Mouse (Mus musculus) yolk sac, embryonic 10.5 days (tissue): ENCODE results near the gene Pkig.
"Not testable (repeated sequence)": the region's sequence is repeated elsewhere in the genome, so short reads cannot be mapped to it uniquely, and the experiment has no call there.

Experiments
- DNase-seq: peaks from one replicate; pipeline ENCODE4 v3.0.0-alpha.2; 2017; ENCODE audit warnings: low spot score

Gene Pkig

GRCm38 (mm10) chr2:163657975-163658886 is at the start of gene Pkig:
Gene Pkig (plus strand): TSS chr2:163658386.
- peak; percentile 84 for DNase-seq

GRCm38 (mm10) chr2:163609281-163609975 is 48.8 kb upstream of the Pkig start:
- DNase-seq, result no peak

- peak; percentile 76 for DNase-seq
Observed at GRCm38 (mm10) chr2:163611176-163611575, 47.0 kb upstream of the Pkig start.

- no peak for DNase-seq
Observed at GRCm38 (mm10) chr2:163613206-163613605, 45.0 kb upstream of the Pkig start.

GRCm38 (mm10) chr2:163613990-163614389 is 44.2 kb upstream of the Pkig start:
- no peak for DNase-seq

- no peak for DNase-seq
Observed at GRCm38 (mm10) chr2:163615401-163615800, 42.8 kb upstream of the Pkig start.

- DNase-seq, result no peak
Observed at GRCm38 (mm10) chr2:163615906-163616651, 42.1 kb upstream of the Pkig start.

GRCm38 (mm10) chr2:163616652-163617227 is 41.4 kb upstream of the Pkig start:
- DNase-seq, result no peak

GRCm38 (mm10) chr2:163617232-163617863 is 40.8 kb upstream of the Pkig start:
- DNase-seq, result no peak

- DNase-seq, result no peak
Observed at GRCm38 (mm10) chr2:163617874-163618273, 40.3 kb upstream of the Pkig start.

GRCm38 (mm10) chr2:163620451-163620850 is 37.7 kb upstream of the Pkig start:
- no peak for DNase-seq

GRCm38 (mm10) chr2:163621401-163621800 is 36.8 kb upstream of the Pkig start:
- DNase-seq, result not testable (repeated sequence)

- no peak for DNase-seq
Observed at GRCm38 (mm10) chr2:163631223-163631622, 27.0 kb upstream of the Pkig start.

GRCm38 (mm10) chr2:163631715-163632114 is 26.5 kb upstream of the Pkig start:
- no peak for DNase-seq

GRCm38 (mm10) chr2:163634211-163634610 is 24.0 kb upstream of the Pkig start:
- no peak for DNase-seq

GRCm38 (mm10) chr2:163636057-163636456 is 22.1 kb upstream of the Pkig start:
- no peak for DNase-seq

GRCm38 (mm10) chr2:163637655-163638266 is 20.4 kb upstream of the Pkig start:
- peak; percentile 48 for DNase-seq

- no peak for DNase-seq
Observed at GRCm38 (mm10) chr2:163640493-163640892, 17.7 kb upstream of the Pkig start.

- DNase-seq, result no peak
Observed at GRCm38 (mm10) chr2:163641681-163642080, 16.5 kb upstream of the Pkig start.

- peak; percentile 49 for DNase-seq
Observed at GRCm38 (mm10) chr2:163642685-163643575, 15.3 kb upstream of the Pkig start.
